Mouse (Mus musculus): ENCODE measurements around the gene Clspn.
"Not testable (repeated sequence)": the region's sequence is repeated elsewhere in the genome, so short reads cannot be mapped to it uniquely, and the experiment has no call there.

Clspn gene

DNA sequence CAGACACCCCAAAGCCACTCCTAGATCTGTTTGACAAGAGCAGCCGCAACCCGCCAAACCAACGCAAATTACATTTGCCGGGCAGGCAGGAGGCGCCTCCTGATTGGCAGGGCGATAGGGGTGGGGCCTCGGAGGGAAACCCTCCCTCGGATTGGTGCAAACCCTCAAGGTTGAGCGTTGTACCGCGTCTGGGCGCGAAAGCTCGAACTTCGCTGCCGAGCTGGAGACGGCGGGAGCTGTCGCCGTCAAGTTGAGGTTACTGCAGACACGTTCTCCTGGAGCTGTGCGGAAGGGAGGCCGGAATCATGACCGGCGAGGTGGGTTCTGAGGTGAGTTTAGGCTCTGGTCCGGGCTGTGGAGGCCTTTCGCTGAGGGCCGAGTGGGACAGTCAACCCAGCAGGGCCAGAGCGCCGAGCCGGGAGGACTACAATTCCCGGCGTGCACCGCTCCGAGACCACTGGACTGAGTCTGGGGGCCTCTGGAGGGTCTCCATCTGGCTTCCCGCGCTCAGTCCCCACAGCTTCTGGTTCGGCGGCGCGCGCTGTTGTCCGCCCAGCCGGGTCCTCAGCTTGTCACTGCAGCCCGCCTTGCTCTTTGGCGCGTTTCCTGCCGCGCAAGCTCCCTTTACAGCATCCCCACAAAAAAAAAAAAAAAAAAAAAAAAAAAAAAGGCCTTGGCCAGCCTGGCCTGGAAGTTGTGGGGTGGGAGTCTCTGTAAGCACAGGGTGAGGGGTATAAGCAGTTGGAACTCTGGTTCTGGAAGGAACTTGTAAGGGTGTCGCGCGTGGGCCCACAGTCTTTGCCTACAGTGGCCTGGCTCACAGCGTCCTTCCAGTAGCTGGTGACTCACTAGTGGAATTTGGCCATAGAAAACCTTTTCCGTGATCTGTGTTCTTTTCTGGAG lies at the start of gene Clspn:
Gene Clspn (plus strand): TSS at position 127 of the 903 bp plus-strand sequence.
- peak; percentile 92 for DNase-seq (ENCODE audit: low read depth, low spot score)

DNA sequence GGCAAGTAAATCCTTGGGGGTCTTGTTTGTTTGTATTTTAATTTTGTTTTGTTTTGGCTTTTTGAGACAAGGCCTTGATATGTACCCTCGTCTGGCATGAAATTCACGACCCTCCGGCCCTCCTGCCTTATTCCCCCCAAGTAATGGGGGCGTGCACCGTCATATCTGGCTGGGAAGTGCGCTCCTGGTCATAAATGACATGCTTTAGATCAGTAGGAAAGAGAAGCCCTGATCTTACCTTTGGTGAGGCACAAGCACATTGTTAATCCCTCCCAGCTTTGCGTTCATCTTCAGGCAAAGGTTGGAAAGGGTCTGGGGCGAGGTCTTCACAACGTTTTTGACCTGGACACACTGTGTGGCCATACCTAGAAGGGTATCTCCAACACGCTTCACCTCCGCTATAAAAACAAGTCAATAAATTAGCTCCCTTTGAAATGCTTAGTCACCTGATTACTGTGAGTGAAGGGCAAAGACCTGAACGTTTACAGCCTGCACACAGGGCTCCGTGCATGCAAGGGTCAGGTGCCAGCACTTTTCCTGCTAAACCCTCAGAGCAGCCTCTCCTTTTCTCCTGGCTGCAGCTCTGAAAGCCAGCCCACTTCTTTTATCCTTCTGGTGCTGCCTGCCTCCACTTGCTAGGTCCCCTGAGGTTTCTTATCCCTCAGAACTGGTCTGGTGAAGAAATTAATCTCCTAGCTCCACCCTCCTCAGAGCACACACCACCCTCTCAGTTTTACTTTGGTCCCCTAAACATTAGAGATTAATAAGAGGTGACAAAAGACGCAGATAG lies 48.4 kb upstream of the Clspn start:
- no peak for DNase-seq (ENCODE audit: low read depth, low spot score)

DNA sequence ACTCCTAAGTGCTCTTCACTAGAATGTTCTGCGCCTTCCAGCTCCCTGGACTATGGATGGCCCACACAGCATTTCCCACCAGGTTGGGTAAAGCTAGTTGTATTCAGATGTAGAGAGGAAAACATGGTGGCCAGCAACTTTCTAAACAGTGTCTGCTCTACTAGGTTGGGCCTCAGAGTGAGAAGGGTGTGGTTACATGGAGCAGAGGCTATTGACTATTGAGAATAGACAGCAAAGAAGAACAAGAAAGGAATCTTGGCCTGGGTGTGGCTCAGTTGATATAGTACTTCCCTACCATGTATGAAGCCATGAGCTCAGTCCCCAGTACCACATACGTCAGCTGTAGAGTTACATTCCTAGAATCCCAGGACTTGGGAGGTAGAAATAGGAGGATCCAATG lies 47.7 kb upstream of the Clspn start:
- no peak for DNase-seq (ENCODE audit: low read depth, low spot score)

DNA sequence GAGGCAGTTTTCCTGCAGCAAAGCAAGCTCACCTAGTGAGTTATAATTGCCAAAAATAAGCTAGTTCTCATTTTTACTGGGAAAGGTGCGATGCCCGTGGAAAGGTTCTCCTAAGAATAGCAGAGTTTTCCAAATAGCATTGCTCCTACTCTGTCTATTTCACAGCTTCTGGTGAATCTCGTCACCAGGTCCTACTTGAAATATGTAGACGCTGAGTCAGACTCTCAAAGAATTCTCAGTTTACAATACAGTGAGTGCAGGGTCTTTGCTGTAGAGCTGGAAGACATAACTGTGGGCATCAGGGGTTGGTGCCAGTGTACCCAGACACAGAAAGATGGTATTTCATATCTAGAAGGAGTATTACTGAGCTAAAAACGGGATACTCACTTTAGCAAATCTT lies 45.7 kb upstream of the Clspn start:
- no peak for DNase-seq (ENCODE audit: low read depth, low spot score)

DNA sequence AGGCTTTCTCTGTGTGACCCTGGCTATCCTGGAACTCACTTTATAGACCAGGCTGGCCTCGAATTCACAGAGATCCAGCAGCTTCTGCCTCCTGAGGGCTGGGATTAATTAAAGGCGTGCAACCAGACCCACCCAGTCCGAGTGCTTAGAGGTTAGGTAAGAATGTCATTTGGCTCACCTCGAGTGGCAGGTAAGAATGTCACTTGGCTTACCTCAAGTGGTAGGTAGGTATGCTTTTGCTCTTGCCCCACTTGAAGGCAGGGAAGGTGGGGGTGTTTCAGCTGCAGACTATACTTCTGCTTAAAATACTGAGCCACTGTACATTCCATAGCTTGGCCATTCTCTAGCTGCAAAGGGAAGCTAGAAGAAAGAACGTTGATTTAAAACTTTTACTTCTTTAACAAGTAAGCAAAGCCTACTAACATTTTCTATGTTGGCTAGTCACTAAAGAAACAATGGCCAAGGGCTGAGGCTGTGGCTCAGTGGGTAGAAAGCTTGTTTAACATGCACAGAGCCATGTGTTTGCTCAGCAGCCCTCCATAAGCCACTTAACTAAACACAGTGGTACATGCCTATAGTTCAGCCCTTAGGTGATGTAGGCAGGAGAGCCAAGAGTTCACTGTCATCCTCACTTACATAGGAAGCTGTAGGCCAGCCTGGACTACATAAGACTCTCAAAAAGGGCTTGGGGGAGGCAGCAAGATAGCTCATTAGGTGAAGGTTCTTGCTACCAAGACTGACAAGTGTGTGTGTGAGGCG lies 44.2 kb upstream of the Clspn start:
- DNase-seq (ENCODE audit: low read depth, low spot score), result no peak

DNA sequence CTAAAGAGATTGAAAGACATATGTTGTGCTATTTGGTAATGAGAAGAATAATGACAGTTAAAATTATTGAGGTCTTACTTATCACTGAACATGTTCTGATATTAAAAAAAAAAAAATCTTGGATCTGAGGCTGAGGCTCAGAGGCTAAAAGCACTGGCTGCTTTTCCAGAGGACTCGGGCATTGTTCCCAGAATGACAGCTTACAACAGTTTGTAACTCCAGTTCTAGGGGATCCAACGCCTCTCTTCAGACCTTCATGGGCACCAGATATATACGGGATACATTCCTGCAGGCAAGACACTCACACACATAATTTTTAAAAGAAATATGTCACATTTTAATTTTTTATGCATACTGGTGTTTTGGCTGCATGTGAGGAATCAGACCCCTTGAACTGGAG lies 30.6 kb upstream of the Clspn start:
- DNase-seq (ENCODE audit: low read depth, low spot score), result no peak

DNA sequence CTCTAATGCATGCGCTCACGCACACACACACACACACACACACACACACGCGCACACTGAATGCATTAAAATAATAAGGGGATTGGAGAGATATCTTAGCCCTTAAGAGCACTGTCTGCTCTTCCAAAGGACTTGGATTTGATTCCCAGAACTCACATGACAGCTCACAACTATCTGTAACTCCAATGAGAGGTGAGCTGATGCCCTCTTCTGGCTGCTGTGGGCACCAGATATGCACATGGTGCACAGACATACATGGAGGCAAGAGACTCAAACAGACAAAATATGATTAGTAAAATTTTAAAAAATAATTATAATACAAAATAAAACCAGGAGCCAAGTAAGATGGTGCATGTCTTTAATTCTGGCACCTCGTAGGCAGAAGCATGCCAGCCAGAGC lies 29.9 kb upstream of the Clspn start:
- no peak for DNase-seq (ENCODE audit: low read depth, low spot score)

DNA sequence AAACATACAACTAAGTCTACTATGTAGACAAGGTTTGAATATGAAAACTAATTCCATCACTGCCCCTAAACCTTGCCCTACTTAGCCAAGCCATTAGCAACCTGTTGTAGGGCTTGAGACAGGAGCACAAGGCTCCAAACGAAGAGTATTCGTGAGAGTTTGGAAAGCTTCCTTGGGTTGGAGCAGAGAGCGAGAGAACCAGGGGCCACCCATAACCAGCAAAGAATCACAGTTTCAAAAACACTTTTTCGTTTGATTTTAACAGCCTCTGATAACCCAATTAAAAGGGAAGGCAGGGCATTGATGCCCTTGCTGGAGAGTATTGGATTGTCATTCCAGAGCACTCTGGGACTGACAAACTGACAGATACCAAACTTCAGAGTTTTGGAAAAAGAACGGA lies 24.4 kb upstream of the Clspn start:
- no peak for DNase-seq (ENCODE audit: low read depth, low spot score)

DNA sequence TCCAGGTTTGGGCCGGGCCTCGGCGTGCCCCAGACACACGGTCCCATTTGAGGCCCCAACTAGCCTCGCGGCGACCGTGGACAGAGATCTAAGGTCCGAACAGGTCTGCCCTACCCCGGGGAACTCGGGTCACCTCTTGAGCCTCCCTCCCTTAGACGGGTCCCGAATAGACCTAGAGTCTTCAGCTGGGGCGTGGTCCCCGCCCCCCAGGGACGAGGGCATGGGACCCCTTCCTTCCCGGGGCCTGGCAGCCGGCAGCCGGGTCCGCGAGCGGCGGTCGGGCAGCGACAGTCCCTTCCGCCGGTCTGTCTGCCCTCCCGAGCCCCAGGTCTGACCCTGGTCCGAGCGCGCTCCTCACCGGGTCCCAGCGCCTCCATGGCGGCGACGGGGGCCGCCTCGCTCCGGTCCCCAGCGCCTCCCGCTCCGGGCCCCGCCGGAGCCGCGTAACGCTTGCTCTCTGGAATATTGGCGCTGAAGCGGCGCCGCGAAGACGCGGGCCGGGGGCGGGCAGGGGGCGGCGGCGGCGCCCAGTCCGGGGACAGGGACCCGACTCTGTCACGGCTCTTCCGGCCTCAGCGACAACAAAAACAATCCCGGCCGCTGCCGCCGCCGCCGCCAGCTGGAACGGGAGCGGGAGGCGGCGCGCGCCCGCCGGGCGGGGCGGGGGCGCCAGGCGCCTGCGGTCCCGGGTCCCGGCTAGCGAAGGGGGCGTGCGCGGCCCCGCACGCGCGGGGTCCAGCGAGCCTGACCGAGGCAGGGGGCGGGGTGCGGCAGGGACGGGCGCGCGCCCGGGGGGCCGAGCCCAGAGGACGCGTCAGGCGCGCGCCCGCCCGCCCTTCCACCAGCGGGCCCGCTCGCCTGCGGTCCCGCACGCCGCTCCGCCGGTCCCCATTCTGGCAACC lies 23.7 kb upstream of the Clspn start, which contains the start of gene Ago4:
Gene Ago4 (minus strand): TSS at position 646 of the 902 bp plus-strand sequence.
- no peak for DNase-seq (ENCODE audit: low read depth, low spot score)

DNA sequence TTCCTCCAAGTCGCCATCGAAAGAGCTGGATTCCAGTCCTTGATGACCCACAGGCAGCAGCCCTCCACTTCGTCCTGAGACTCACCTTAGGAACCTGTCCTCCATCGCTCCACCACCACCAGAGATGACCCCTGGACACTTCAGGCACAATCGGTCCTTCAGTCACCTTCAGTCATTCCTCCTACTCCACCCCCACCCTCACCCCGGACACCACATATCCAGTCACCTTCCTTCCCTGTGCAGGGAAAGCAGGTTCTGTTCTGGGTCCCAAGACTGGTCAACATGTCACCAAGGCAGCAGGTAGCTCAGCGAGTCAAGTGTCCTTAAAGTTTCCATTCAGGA lies 23.0 kb upstream of the Clspn start:
- no peak for DNase-seq (ENCODE audit: low read depth, low spot score)

DNA sequence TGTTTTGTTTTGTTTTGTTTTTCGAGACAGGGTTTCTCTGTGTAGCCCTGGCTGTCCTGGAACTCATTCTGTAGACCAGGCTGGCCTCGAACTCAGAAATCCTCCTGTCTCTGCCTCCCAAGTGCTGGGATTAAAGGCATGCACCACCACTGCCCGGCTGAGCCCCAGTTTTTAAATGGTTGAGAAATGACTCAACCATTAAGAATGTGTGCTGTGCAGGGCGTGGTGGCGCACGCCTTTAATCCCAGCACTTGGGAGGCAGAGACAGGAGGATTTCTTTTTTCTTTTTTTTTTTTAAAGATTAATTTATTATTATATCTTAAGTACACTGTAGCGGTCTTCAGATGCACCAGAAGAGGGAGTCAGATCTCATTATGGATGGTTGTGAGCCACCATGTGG lies 21.1 kb upstream of the Clspn start:
- DNase-seq (ENCODE audit: low read depth, low spot score), result not testable (repeated sequence)

DNA sequence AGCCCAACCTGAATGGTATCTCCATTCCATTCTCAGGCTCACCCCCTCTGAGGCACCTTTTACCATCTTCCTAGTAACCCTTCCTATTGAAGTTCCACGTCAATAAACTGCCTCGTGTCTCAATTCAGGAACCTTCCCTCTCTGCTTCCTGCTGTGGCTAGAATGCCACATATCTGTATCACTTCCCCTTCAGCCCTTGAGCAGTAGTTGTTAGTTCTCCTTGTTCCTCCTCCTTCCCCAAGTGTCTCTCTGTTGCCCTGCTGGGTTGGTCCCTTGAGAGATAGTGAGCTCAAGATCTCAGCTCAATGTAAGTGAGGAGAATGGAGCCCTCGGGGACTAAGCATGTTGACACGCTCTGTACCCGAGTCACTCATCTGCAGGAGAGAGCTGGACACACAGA lies 19.9 kb upstream of the Clspn start:
- DNase-seq (ENCODE audit: low read depth, low spot score), result no peak

DNA sequence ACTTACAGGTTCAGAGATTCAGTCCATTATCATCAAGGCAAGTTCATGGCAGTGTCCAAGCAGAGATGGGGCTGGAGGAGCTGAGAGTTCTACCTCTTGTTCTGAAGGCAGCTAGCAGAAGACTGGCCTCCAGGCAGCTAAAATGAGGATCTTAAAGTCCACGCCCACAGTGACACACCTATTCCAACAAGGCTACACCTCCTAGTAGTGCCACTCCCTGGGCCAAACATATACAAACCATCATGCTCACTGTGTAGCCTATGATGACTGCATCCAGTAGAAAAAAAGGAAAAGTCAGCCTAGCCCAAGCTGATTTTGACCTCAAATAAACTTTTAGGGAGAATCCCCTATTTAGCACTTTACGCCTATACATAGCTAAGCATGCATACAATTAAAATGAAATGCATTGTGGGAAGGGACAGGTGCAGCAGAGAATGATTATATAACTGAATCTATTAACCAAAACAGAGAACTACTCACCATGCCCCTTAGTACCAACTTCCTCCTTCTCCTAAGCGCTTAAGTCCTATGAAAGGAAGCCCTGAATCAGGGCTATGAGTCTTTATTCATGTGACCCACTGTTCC lies 16.2 kb upstream of the Clspn start:
- DNase-seq (ENCODE audit: low read depth, low spot score), result no peak

DNA sequence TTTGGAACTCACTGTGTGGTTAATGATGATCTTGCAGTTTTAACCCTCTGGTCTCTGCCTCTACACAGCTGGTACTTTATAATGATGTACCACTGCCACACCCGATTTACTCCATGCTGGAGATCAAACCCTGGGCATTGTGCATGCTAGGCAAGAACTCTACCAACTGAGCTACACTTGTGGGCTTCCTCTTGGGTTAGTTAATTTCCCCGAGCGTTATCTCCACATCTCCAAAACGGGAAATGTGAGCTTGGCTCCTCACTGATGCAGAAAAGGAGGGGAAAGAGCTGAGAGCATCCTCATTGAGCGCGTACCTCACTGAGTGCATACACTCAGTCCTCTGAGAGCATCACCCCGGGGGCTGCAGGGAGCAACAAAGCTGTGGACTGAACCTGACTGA lies 13.9 kb upstream of the Clspn start:
- no peak for DNase-seq (ENCODE audit: low read depth, low spot score)

DNA sequence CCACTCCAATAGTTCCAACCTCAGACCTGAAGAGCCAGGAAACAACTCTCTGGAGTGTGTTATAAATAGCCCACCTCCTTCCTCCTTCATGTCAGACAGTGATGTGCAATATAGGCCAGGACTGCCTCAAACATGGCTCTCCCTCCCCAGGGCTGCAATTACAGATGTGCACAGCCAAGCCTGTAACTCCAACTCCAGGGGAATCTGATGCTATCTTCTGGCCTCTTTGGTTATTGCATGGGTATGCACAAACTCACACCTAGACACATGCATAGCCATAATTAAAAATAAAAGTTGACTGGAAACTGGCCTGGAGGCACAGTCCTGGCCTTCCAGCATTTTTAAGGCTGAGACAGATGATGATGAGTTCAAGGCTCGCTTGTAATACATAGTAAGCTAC lies 11.7 kb upstream of the Clspn start:
- DNase-seq (ENCODE audit: low read depth, low spot score), result no peak

DNA sequence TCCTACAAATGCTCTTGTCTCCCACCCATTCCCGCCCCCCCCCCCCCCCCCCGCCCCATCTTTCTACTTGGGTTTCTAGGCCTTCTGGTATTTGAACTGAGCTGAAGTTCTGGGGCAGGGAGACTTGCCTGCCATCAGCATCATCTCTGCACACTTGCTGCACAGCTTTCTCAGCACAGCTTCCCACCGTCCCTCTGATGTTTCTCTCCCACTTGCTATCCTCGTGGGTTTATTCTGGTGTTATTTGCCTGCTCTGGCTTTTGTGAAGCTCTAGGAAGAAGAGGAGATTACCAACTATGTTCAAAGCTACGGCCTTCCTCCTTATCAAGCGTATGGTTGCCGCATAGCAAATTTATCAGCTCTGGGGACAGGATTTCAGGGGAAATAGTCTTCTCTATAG lies 11.0 kb upstream of the Clspn start:
- no peak for DNase-seq (ENCODE audit: low read depth, low spot score)

DNA sequence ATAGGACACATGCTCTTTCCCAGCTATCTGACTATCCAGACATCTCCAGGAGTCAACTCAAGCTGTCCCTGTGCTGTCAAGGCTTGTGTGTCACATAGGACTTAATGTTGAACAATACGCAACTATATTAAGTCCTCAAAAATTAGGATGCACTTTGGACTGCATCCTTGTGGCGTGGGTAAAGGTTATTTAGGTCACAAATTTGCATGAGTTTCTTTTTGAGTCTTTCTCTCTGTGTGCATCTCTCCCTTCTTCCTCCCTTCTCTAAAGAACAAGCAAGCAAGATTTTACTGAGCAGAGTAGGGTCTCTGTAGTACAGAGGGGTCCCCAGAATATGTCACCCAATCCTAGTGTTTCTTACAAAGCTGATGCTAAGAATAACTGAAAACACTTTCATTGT lies 10.6 kb upstream of the Clspn start:
- no peak for DNase-seq (ENCODE audit: low read depth, low spot score)

DNA sequence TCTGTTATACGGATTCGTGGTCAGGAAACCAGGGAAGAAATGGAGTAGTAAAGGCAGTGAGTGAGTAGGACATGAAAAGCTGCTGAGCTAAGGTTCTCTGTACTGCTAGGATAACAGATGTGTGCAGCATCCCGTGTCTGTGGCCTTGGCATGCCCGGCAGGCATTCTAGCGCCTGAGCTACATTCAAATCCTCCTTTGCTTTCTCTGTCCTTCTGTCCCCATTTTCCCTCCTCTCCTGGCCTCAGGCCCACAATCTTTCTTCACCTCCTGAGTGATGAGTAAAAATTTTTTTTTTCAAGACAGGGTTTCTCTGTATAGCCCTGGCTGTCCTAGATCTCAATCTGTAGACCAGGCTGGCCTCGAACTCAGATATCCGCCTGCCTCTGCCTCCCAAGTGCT lies 4.6 kb upstream of the Clspn start:
- DNase-seq (ENCODE audit: low read depth, low spot score), result peak; percentile 64

DNA sequence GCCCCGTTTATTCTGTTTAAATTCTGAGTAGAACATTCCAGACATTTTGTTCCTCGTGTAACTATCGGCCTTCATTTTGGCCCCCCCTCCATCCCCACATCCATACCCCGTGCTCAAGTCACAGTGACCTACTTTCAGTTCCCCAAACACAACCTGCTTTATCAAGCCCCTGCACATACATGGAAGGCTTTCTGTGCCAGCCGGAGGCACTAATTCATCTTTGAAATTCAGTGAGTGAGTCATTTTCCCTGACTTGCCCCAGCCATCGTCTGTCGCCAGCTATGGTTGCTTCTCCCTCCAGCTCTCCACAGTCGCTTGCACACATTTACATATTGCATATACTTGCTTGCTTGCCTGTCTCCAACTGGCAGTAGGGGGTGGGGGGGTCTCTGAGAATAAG lies 3.6 kb upstream of the Clspn start:
- DNase-seq (ENCODE audit: low read depth, low spot score), result peak; percentile 50

DNA sequence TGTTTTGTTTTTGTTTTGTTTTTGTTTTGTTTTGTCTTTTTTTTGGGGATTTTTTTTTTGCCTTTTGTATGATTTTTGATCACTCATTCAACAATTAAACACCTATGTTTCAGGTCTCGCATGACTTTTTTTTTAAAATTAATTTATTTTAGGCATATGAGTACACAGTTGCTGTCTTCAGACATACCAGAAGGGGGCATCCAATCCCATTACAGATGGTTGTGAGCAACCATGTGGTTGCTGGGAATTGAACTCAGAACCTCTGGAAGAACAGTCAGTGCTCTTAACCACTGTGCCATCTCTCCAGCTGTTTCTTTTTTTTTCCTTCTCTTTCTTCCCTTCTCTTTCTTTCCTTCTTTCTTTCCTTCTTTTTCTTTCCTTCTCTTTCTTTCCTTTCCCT lies 3.0 kb upstream of the Clspn start:
- peak; percentile 18 for DNase-seq (ENCODE audit: low read depth, low spot score)

DNA sequence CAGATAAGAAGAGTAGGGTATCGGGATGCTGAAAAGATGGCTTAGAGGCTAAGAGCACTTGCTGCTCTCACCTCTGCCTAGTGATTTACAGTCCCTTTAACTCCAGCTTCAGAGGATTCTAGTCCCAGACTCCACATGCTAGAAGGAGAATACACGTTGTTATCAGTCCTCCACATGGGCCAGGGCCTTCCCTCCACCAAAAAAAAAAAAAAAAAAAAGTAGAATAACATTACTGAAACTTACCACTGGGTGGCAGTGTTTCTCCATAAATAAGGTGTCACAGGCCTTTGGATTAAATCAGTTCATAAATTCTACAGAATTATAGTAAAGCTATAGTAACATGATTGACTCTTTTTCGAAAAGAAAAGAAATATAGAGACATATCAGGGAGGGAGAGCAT lies 2.3 kb upstream of the Clspn start:
- peak; percentile 83 for DNase-seq (ENCODE audit: low read depth, low spot score)
